Mouse (Mus musculus) ES-Bruce4 (cell line): ENCODE results near the gene Foxf1.

Experiments used
- CTCF ChIP-seq: IDR thresholded peaks from one replicate; pipeline ENCODE4 v1.8.1; 2011; ENCODE audit warnings: low read depth, low read length
- POLR2A ChIP-seq: IDR thresholded peaks from one replicate; pipeline ENCODE4 v1.8.1; 2011; ENCODE audit warnings: low read length; ENCODE audit not compliant: insufficient read depth

DNA sequence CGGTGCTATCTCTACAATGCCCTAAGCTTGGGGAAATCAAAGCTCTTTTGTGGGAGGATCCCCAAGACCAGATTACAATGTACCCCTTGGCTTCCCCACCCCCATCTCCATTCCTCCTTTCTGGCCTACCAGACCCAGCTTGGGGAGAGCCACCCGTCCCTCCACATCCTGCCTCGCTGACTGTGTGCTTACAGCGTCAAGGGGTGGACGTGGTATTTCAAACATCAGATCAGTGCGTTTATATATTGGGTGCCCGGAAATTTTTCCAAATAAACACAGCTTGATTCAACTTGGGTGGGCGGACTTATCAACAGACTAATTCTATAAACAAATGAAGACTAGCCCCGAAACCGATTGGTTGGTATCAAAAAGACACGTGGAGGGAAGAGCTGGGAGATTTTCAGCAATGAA, 43.1 kb downstream of the Foxf1 start:
- TF ChIP-seq CTCF (no peak), POLR2A (no peak)
